Mouse (Mus musculus) myocyte (in vitro differentiated cells): ENCODE measurements around the gene Pcdh20.

ENCODE experiments used
- MAX ChIP-seq: IDR thresholded peaks from one replicate; pipeline ENCODE4 v1.6.1; 2011; ENCODE audit warnings: low read depth, mild to moderate bottlenecking, control low read depth
- POLR2A ChIP-seq: IDR thresholded peaks from one replicate; pipeline ENCODE4 v1.6.1; 2011; ENCODE audit warnings: low read depth, mild to moderate bottlenecking, control low read depth, moderate library complexity; ENCODE audit not compliant: insufficient read length
- REST ChIP-seq: IDR thresholded peaks from one replicate; pipeline ENCODE4 v1.6.1; 2011; ENCODE audit warnings: mild to moderate bottlenecking, control low read depth, moderate library complexity; ENCODE audit not compliant: insufficient read depth, insufficient read length
- USF1 ChIP-seq: IDR thresholded peaks from one replicate; pipeline ENCODE4 v1.6.1; 2011; ENCODE audit warnings: low read depth, mild to moderate bottlenecking, control low read depth, moderate library complexity

- TF ChIP-seq POLR2A, result no peak
- no peak for TF ChIP-seq MAX
- no peak for TF ChIP-seq USF1
- no peak for TF ChIP-seq REST
Measured at GRCm38 (mm10) chr14:88466416-88466815, 4.8 kb downstream of the Pcdh20 start.
